Mouse (Mus musculus) right cerebral cortex, adult 2 months (tissue): Measurements from ENCODE around the gene Cln3.
A peak's percentile ranks its signal among the peaks of the same experiment; 100 is the strongest.

Source experiments
- DNase-seq, 2 experiments: peaks; one replicate each; pipeline ENCODE4 v3.0.0; 2021 to 2022; ENCODE audit warnings: low spot score in 2 of 2

Cln3 gene

DNA sequence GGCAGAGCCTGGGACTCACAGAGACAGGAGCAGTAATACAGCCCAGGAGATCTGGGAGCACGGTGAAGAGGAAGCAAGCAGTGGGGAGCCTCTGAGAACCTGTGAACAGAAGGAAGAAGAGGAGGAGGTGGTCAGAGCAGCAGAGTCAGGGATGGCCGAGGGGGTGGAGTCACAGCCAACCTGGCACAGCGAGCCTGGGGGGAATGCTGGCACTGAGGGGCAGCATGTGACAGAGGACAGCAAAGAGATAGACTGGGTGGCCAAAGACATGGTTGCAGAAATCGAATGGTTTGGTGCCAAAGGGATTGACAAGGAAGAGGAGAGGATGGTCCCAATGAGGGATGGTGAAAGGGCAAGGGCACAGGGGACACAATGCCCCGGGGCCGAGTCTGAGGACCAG, at the start of gene Cln3:
Cln3 (minus strand) TSS at position 101 of the 400 bp plus-strand sequence.
- DNase-seq = no peak

- DNase-seq = no peak
These were observed 49.8 kb upstream of the Cln3 start for GRCm38 (mm10) chr7:126635375-126635774.

- no peak for DNase-seq
These were observed 46.9 kb upstream of the Cln3 start for GRCm38 (mm10) chr7:126632478-126632877.

GRCm38 (mm10) chr7:126630824-126631518, 45.4 kb upstream of the Cln3 start, which contains the start of gene Nupr1:
Gene Nupr1, minus strand, starts transcription at chr7:126630861.
- no peak for DNase-seq

DNA sequence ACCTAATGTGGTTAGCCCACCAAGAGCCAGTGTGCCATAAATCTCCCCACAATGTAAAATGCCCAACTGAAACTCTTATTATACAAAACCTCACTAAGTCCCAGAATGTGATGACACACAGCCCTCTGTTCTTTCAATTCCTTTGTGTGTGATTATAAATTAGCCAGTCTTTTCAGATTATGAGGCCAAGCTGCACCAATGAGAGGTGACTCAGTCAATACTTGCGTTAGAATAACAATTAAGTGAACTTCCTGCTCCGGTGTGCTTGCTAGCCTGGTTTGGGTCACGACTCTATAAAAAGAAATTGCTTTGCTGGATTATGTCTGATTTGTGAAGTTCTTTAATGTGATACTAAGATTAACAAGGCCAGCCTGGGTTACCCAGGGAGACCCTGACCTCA, 44.3 kb upstream of the Cln3 start:
- DNase-seq = no peak

GRCm38 (mm10) chr7:126628111-126628510, 42.5 kb upstream of the Cln3 start:
- no peak for DNase-seq

GRCm38 (mm10) chr7:126625807-126626600, 40.4 kb upstream of the Cln3 start:
- DNase-seq = no peak

DNA sequence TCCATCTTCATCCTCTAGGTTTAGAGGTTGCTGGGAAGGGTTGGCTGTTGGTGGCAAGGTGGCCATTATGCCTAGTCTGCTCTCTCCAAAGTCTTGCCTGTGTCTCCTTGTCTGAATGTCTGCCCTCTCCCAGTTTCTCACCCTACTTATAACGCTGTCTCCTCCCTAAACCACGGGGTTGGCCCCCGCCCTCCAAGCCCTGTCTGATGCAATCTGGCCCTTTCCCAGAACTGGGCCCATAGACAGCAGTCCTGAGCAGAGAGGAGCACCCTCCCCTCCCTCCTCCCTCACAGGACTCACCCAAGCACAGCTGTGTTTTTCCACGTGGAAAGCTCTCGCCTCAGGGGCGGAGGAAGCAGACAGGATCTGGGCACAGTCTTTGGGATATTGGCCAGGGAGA, 39.8 kb upstream of the Cln3 start:
- peak; percentile 21 to 25 for DNase-seq

DNA sequence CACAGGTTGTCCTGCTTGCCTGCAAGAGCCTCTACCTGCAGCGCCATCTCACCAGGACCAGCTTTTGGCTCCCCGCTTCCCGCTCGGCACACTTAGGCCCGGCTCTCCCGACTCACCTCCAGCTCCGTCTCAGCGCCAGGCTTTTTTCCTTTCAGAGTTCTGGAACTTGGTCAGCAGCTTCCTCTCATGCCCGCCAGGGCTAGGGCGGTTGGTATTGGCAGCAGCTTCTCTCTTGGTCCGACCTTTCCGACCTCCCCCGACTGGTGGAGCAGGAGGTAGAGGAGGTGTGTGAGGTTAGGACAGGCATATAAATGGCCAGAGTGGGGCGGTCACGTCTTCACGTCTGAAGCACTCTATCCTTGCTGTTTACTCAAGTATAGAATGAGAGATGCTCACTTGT, 39.2 kb upstream of the Cln3 start:
- no peak for DNase-seq

- DNase-seq = no peak
These were observed 37.8 kb upstream of the Cln3 start for GRCm38 (mm10) chr7:126623381-126623780.

DNA sequence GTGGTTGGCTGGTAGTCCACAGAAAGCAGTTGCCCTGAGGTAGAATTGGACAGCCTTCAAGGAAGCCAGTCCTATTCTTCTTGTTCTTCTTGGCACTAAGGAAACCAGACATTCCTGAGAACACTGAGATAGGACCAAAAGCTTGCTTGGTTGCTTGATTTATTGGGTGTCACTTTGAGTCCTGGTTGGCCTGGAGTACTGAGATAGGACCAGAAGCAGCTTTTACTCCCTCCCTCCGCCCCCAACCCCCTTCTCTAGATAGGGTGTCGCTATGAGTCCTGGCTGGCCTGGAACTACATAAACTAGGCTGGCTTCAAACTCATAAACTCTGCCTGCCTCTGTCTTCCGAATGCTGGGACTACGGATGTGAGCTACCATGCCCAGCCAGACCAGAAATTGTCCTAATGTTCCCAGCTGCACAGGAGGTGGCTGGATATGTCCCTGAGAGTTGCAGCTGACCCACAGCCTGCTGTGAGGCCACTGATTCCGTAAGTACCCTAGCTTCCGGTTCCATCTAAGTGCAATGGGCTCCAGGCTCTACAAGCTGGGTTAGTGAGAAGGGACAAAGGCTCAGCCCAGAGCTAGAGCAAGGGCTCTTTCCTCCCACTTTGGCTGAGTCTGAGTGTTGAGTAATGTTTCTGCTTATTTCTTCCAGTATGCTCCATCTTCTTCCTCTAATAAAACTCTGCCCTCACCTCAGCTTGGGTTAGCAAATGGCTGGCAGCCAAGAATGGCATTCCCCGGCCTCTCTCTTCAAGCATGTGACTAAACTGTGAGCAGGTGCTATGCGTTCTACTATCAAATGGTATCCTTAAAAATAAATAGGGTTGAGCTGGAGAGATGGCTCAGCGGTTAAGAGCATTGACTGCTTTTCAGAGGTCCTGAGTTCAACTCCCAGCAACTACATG, 36.1 kb upstream of the Cln3 start:
- DNase-seq = no peak

GRCm38 (mm10) chr7:126619559-126620275, 34.1 kb upstream of the Cln3 start:
- no peak for DNase-seq

GRCm38 (mm10) chr7:126616707-126617106, 31.1 kb upstream of the Cln3 start:
- no peak for DNase-seq

DNA sequence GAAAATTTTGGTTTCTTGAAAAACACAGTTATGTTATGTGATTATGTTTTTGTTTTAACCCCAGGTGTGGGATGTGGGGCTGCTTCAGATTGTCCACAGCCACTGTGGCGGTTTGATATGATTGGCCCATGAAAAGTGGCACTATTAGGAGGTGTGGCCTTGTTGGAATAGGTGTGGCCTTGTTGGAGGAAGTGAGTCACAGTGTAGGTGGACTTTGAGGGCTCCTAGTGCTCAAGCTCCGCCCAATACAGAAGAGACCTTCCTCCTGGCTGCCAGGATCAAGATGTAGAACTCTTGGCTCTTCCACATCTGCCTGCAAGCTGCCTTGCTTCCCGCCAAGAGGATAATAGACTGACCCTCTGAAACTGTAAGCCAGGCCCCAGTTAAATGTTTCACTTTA, 27.1 kb upstream of the Cln3 start:
- no peak for DNase-seq

- DNase-seq = no peak
These were observed 22.2 kb upstream of the Cln3 start for GRCm38 (mm10) chr7:126607796-126608195.

DNA sequence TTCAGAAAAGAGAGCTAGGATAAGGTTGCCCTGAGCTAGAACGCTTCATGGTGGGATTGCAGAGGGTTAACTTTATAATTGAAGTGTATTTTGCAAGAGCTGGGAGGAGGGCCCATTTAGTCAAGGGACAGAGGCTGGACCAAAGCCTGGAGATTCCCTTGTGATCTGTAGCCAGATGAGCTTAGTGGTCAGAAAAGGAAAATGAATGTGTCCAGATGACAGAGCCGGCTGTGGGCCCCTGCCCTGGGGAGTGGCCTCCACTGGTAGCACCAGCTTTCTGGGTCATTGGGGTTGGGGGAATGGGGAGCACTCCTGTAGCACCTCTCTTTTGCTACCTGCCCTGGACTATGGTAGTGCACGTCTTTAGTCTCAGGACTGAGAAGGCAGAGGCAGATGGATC, 21.4 kb upstream of the Cln3 start:
- DNase-seq = no peak

DNA sequence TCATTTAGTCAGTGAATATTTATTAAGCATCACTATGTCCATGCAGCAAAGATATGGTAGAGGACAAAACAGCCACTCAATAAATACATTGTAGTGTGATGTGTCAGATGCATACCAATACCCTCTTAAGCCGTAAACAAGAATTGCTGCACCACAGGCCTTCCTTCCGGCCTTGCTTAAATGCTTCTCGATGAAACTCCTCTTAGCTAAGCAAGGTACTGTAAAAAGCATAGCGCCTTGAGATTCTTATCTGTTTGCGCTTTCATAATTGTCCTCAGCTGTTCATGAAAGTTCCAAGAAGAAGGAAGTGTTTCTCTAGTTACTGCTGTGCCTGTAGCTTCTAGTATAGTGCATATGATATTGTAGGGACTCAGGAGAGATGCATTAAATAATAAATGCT, 21.0 kb upstream of the Cln3 start:
- DNase-seq = no peak

DNA sequence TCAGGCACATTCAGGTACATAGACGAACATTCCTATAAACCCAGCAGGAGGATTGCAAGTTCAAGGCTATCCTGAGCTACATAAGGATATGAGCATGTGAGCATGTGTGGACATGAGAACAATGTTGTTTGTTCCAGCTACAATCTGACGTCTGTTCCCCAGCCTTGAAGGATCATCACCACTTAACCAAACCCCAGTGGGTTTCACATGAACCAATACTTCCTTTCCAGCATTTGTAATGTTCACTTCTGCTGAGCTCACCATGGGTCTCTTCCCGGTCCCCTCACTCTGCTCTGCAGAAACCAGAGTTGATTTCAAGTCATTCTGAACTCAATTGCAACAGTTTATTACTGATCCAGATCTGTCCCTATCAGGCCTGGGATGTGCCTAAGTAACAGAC, 17.0 kb upstream of the Cln3 start:
- no peak for DNase-seq

- no peak for DNase-seq
These were observed 16.3 kb upstream of the Cln3 start for GRCm38 (mm10) chr7:126601896-126602295.

- no peak for DNase-seq
These were observed 13.3 kb upstream of the Cln3 start for GRCm38 (mm10) chr7:126598919-126599318.

GRCm38 (mm10) chr7:126596414-126596813, 10.8 kb upstream of the Cln3 start:
- DNase-seq = no peak

- no peak for DNase-seq
These were observed 10.3 kb upstream of the Cln3 start for GRCm38 (mm10) chr7:126595890-126596289.
